ENCODE assay signal across 26 mouse cellular contexts in genomic region chr2:64466412-64466970, GRCm38 (mm10).
DNase-seq lines count a peak whose midpoint lies in the region; ATAC-seq and TF ChIP-seq lines count a peak whose summit lies in the region.
"Had no signal": no experiment of that assay in that cellular context is flagged by ENCODE, and none has a peak within 500 bp of the region (broad histone marks: within the 10 kb centered on the region; RNA-seq: fewer than 3 reads in every experiment).

No protein-coding gene starts in this region.

- peak; percentile 69; the same call in 1 of the 2 replicates for ATAC-seq in kidney, embryonic 15.5 days (replicated peaks; ENCODE audit: low FRiP score)
- peak; percentile 49; the same call in 1 of the 2 replicates for ATAC-seq in lung, embryonic 14.5 days (ENCODE audit: insufficient read depth)
- no peak for ATAC-seq in midbrain, postnatal 0 days (ENCODE audit: low FRiP score)
- ATAC-seq in midbrain, embryonic 13.5 days, result no peak
- peak; percentile 68 for ATAC-seq in neural tube, embryonic 14.5 days (ENCODE audit: low read depth)
- no peak for ATAC-seq in granulocyte monocyte progenitor cell, adult 5-6 weeks (replicated peaks; ENCODE audit: poor library complexity, severe bottlenecking)
- ATAC-seq: forebrain, embryonic 16.5 days; inflammation-experienced regulatory T-cells, adult 6 months had no signal

- WGBS in kidney, embryonic 15.5 days, result 45% methylated on average over 12 of the region's 12 CpGs
- 59% methylated on average over 12 of the region's 12 CpGs for WGBS in lung, embryonic 14.5 days
- 88% methylated on average over 12 of the region's 12 CpGs for WGBS in midbrain, postnatal 0 days
- 90% methylated on average over 12 of the region's 12 CpGs for WGBS in midbrain, embryonic 13.5 days
- 53% methylated on average over 12 of the region's 12 CpGs for WGBS in neural tube, embryonic 14.5 days

- TF ChIP-seq CTCF in lung, embryonic 14.5 days (IDR thresholded peaks at IDR 0.05; ENCODE audit: low read depth), result no peak
- TF ChIP-seq CTCF in midbrain, postnatal 0 days (IDR thresholded peaks at IDR 0.05), result no peak

- H3K9ac ChIP-seq in kidney, embryonic 15.5 days, result no peak overlapping the region
- H3K9ac ChIP-seq in lung, embryonic 14.5 days, result no peak overlapping the region
- H3K9ac ChIP-seq in midbrain, postnatal 0 days (replicated peaks; ENCODE audit: low read length, poor library complexity, severe bottlenecking), result no peak overlapping the region
- no peak overlapping the region for H3K9ac ChIP-seq in midbrain, embryonic 13.5 days (replicated peaks)
- no peak overlapping the region for H3K9ac ChIP-seq in neural tube, embryonic 14.5 days (replicated peaks; ENCODE audit: low read depth, low read length)
- H3K9ac ChIP-seq: heart, embryonic 13.5 days; limb, embryonic 13.5 days; liver, embryonic 13.5 days; lung, embryonic 15.5 days; midbrain, embryonic 12.5 days had no signal

- no peaks in the 10 kb centered on the region for H3K9me3 ChIP-seq in kidney, embryonic 15.5 days (replicated peaks)
- H3K9me3 ChIP-seq in lung, embryonic 14.5 days (ENCODE audit: low read depth, low read length), result no peaks in the 10 kb centered on the region
- H3K9me3 ChIP-seq in midbrain, postnatal 0 days (ENCODE audit: low read length), result no peaks in the 10 kb centered on the region
- no peaks in the 10 kb centered on the region for H3K9me3 ChIP-seq in midbrain, embryonic 13.5 days
- H3K9me3 ChIP-seq in neural tube, embryonic 14.5 days (ENCODE audit: control insufficient read depth, low read length), result no peaks in the 10 kb centered on the region
- H3K9me3 ChIP-seq: heart, embryonic 13.5 days; limb, embryonic 13.5 days; liver, embryonic 13.5 days; lung, embryonic 15.5 days; midbrain, embryonic 12.5 days had no signal

- no peak overlapping the region for H3K27ac ChIP-seq in kidney, embryonic 15.5 days
- H3K27ac ChIP-seq in lung, embryonic 14.5 days (ENCODE audit: low read depth), result no peak overlapping the region
- H3K27ac ChIP-seq in midbrain, postnatal 0 days (ENCODE audit: low read depth, low read length), result no peak overlapping the region
- no peak overlapping the region for H3K27ac ChIP-seq in midbrain, embryonic 13.5 days
- H3K27ac ChIP-seq in neural tube, embryonic 14.5 days (ENCODE audit: low read depth, low read length), result no peak overlapping the region
- H3K27ac ChIP-seq: gastrocnemius, adult 2 months; heart, embryonic 13.5 days; limb, embryonic 13.5 days; liver, embryonic 13.5 days; lung, embryonic 15.5 days; midbrain, embryonic 12.5 days had no signal

- H3K4me3 ChIP-seq in kidney, embryonic 15.5 days (replicated peaks), result no peak overlapping the region
- no peak overlapping the region for H3K4me3 ChIP-seq in lung, embryonic 14.5 days (ENCODE audit: low read depth, low read length)
- H3K4me3 ChIP-seq in midbrain, postnatal 0 days (ENCODE audit: low read depth, low read length), result no peak overlapping the region
- no peak overlapping the region for H3K4me3 ChIP-seq in midbrain, embryonic 13.5 days (replicated peaks)
- H3K4me3 ChIP-seq in neural tube, embryonic 14.5 days (ENCODE audit: low read depth, low read length), result no peak overlapping the region
- H3K4me3 ChIP-seq: erythroblast, embryonic 14.5 days; gastrocnemius, adult 2 months; heart, embryonic 13.5 days; limb, embryonic 13.5 days; liver, embryonic 13.5 days; lung, embryonic 15.5 days; megakaryocyte, embryonic 14.5 days; midbrain, embryonic 12.5 days had no signal

- no peaks in the 10 kb centered on the region for H3K27me3 ChIP-seq in kidney, embryonic 15.5 days
- H3K27me3 ChIP-seq in lung, embryonic 14.5 days (ENCODE audit: insufficient read depth, low read length), result no peaks in the 10 kb centered on the region
- no peaks in the 10 kb centered on the region for H3K27me3 ChIP-seq in midbrain, postnatal 0 days (ENCODE audit: insufficient read depth, low read length)
- H3K27me3 ChIP-seq in midbrain, embryonic 13.5 days, result no peaks in the 10 kb centered on the region
- H3K27me3 ChIP-seq in neural tube, embryonic 14.5 days (ENCODE audit: control insufficient read depth, insufficient read depth, low read length), result no peaks in the 10 kb centered on the region
- H3K27me3 ChIP-seq: heart, embryonic 13.5 days; limb, embryonic 13.5 days; liver, embryonic 13.5 days; lung, embryonic 15.5 days; megakaryocyte, embryonic 14.5 days; midbrain, embryonic 12.5 days had no signal

- H3K4me2 ChIP-seq in kidney, embryonic 15.5 days, result peak overlapping the region; percentile 15; the same call in 1 of the 2 replicates
- no peak overlapping the region for H3K4me2 ChIP-seq in lung, embryonic 14.5 days
- H3K4me2 ChIP-seq in midbrain, postnatal 0 days (ENCODE audit: low read depth, low read length, poor library complexity, severe bottlenecking), result no peak overlapping the region
- no peak overlapping the region for H3K4me2 ChIP-seq in midbrain, embryonic 13.5 days (replicated peaks)
- no peak overlapping the region; the same call in 1 of the 2 replicates for H3K4me2 ChIP-seq in neural tube, embryonic 14.5 days (ENCODE audit: low read depth, low read length)
- H3K4me2 ChIP-seq: heart, embryonic 13.5 days; limb, embryonic 13.5 days; liver, embryonic 13.5 days; lung, embryonic 15.5 days; midbrain, embryonic 12.5 days had no signal

- no peaks in the 10 kb centered on the region for H3K36me3 ChIP-seq in kidney, embryonic 15.5 days
- H3K36me3 ChIP-seq in lung, embryonic 14.5 days (ENCODE audit: insufficient read depth), result no peaks in the 10 kb centered on the region
- H3K36me3 ChIP-seq in midbrain, postnatal 0 days (ENCODE audit: insufficient read depth, low read length), result no peaks in the 10 kb centered on the region
- H3K36me3 ChIP-seq in midbrain, embryonic 13.5 days, result no peaks in the 10 kb centered on the region
- H3K36me3 ChIP-seq in neural tube, embryonic 14.5 days (ENCODE audit: control insufficient read depth, insufficient read depth, low read length), result no peaks in the 10 kb centered on the region
- H3K36me3 ChIP-seq: heart, embryonic 13.5 days; limb, embryonic 13.5 days; liver, embryonic 13.5 days; lung, embryonic 15.5 days; midbrain, embryonic 12.5 days had no signal

- DNase-seq in kidney, postnatal 14 days, result no peak
- peak; percentile 75 for DNase-seq in lung, embryonic 14.5 days
- DNase-seq in lung, postnatal 10 days, result no peak
- peak; percentile 9 for DNase-seq in midbrain, postnatal 0 days (ENCODE audit: low spot score)
- DNase-seq: adrenal gland, postnatal 36 days; cerebellum, adult 18-20 months; cerebellum, postnatal 10 days; gastrocnemius, adult 2 months; heart, postnatal 10 days; kidney, adult 11 months; kidney, postnatal 10 days; liver, embryonic 13.5 days; retina, postnatal 1 day; right cerebral cortex, postnatal 14 days had no signal

- 0 out of 2 replicates have a peak, but pooled peaks cover 8% of the 10 kb centered on the region for H3K4me1 ChIP-seq in kidney, embryonic 15.5 days
- no peaks in the 10 kb centered on the region for H3K4me1 ChIP-seq in lung, embryonic 14.5 days (ENCODE audit: insufficient read depth)
- H3K4me1 ChIP-seq in midbrain, postnatal 0 days (ENCODE audit: insufficient read depth, low read length), result no peaks in the 10 kb centered on the region
- no peaks in the 10 kb centered on the region for H3K4me1 ChIP-seq in midbrain, embryonic 13.5 days (replicated peaks)
- H3K4me1 ChIP-seq in neural tube, embryonic 14.5 days (ENCODE audit: control insufficient read depth, insufficient read depth, low read length), result peaks cover 3% of the 10 kb centered on the region; the same call in 1 of the 2 replicates
- H3K4me1 ChIP-seq: heart, embryonic 13.5 days; liver, embryonic 13.5 days; lung, embryonic 15.5 days; megakaryocyte, embryonic 14.5 days; midbrain, embryonic 12.5 days had no signal

Comparison
In these comparisons a context has a peak if more than half of its experiments do, and no peak if none do; other contexts are left out.
1. DNase-seq: peak in lung, embryonic 14.5 days (single experiment) and midbrain, postnatal 0 days (single experiment); none in kidney, postnatal 14 days (single experiment) and lung, postnatal 10 days (single experiment).
2. ATAC-seq: peak in kidney, embryonic 15.5 days (single experiment), lung, embryonic 14.5 days (single experiment) and neural tube, embryonic 14.5 days (single experiment); none in midbrain, postnatal 0 days (single experiment), midbrain, embryonic 13.5 days (single experiment) and granulocyte monocyte progenitor cell, adult 5-6 weeks (single experiment).